Mouse (Mus musculus): ENCODE data around the gene Trim10. TPM values are rescaled to one million over a fixed set of nuclear protein-coding genes. Genes with fewer than 3 reads are reported as not detected.

Trim10 gene
- total and polyA plus RNA-seq, 2 experiments from 2014 or later: 0.22 TPM; not detected in 1

DNA sequence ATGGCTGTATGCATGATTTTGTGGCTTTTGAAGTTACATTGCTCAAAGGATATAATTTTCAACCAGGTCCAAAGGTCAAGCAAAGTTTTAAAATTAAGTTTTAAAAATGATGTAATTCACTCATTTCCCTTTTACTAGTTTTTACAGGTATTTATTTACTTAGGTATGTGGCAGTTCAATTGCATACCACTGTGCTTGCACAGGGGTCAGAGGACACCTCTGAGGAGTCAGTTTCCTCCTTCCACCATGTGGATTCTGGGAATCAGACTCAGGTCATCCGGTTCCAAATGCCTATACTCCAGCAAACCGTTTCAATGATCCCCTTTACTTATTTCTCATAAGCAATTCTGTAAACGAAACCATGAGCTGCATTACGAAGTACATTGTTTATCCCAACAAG lies 53.3 kb downstream of the Trim10 start:
- Histone ChIP-seq H3K27me3 (ENCODE audit: insufficient read depth, low read length) (no peaks in the 10 kb centered on the region), H3K4me1 (ENCODE audit: insufficient read depth) (no peaks in the 10 kb centered on the region), H3K9ac (no peak overlapping the region), H3K4me2 (ENCODE audit: low read depth) (no peak overlapping the region), H3K9me3 (ENCODE audit: low read length) (no peaks in the 10 kb centered on the region), H3K36me3 (ENCODE audit: insufficient read depth) (no peaks in the 10 kb centered on the region), H3K4me3 (ENCODE audit: low read depth, low read length) (no peak overlapping the region), H3K27ac (ENCODE audit: low read depth, low read length) (no peak overlapping the region)
- WGBS: 90% methylated on average over 4 of the region's 4 CpGs
- ATAC-seq (no peak), DNase-seq (no peak)
- TF ChIP-seq CTCF (IDR thresholded peaks at IDR 0.05; ENCODE audit: low read depth): no peak

DNA sequence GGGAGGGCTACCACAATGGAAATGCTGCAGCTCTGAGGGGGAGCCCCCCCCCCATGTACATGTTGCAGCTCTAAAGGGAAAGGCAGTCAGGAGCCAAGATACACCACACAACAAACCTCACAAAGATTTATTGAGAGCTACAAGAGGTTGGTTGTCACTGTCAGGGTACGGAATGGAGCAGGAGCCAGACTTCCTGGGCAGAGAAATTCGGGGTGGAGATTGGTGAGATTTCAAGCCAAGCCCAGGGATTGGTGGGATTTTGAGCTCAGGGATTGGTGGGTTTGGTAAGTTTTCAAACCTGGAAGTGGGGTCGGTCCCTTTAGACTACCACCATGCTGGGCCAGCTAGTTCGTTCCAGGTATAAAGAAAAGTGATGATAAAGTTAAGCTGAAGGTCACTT lies 54.1 kb downstream of the Trim10 start:
- Histone ChIP-seq H3K9ac (no peak overlapping the region), H3K4me2 (ENCODE audit: low read depth) (no peak overlapping the region), H3K27me3 (ENCODE audit: insufficient read depth, low read length) (no peaks in the 10 kb centered on the region), H3K4me1 (ENCODE audit: insufficient read depth) (no peaks in the 10 kb centered on the region), H3K36me3 (ENCODE audit: insufficient read depth) (no peaks in the 10 kb centered on the region), H3K27ac (ENCODE audit: low read depth, low read length) (no peak overlapping the region), H3K4me3 (ENCODE audit: low read depth, low read length) (no peak overlapping the region), H3K9me3 (ENCODE audit: low read length) (no peaks in the 10 kb centered on the region)
- no peak for TF ChIP-seq CTCF (IDR thresholded peaks at IDR 0.05; ENCODE audit: low read depth)
- ATAC-seq: no peak
- WGBS: 59% methylated on average over 4 of the region's 4 CpGs
- DNase-seq: no peak

Other genes with a start within 250 kb of the Trim10 start
- not detected in 2 replicates for gene H2-M9, start 226.9 kb upstream of the Trim10 start, total RNA-seq (2014; rRNA removed)
- not detected in 2 replicates for gene H2-M9, start 226.9 kb upstream of the Trim10 start, polyA plus RNA-seq (2015; fragmentation: Nextera tagmentation; extraction: Ambion mirVana)
- gene H2-M1, start 197.4 kb upstream of the Trim10 start, total RNA-seq (2014; rRNA removed): not detected in 2 replicates
- not detected in 2 replicates for gene H2-M1, start 197.4 kb upstream of the Trim10 start, polyA plus RNA-seq (2015; fragmentation: Nextera tagmentation; extraction: Ambion mirVana)
- not detected in 2 replicates for gene H2-M10.5, start 96.7 kb upstream of the Trim10 start, total RNA-seq (2014; rRNA removed)
- gene H2-M10.5, start 96.7 kb upstream of the Trim10 start, polyA plus RNA-seq (2015; fragmentation: Nextera tagmentation; extraction: Ambion mirVana): not detected in 2 replicates
- gene H2-M10.6, start 57.4 kb upstream of the Trim10 start, total RNA-seq (2014; rRNA removed): not detected in 2 replicates
- not detected in 2 replicates for gene H2-M10.6, start 57.4 kb upstream of the Trim10 start, polyA plus RNA-seq (2015; fragmentation: Nextera tagmentation; extraction: Ambion mirVana)
- gene Trim26, start 32.4 kb upstream of the Trim10 start, total RNA-seq (2014; rRNA removed): 19.3 and 30.6 TPM in 2 replicates
- 21.3 and 36.6 TPM in 2 replicates for gene Trim26, start 32.4 kb upstream of the Trim10 start, polyA plus RNA-seq (2015; fragmentation: Nextera tagmentation; extraction: Ambion mirVana)
- 0.15 and 0.19 TPM in 2 replicates for gene Trim15, start 2.4 kb upstream of the Trim10 start, total RNA-seq (2014; rRNA removed)
- 0.23 and 0.31 TPM in 2 replicates for gene Trim15, start 2.4 kb upstream of the Trim10 start, polyA plus RNA-seq (2015; fragmentation: Nextera tagmentation; extraction: Ambion mirVana)
- 0.19 TPM in 1 of 2 replicates, not detected in the other for gene Trim40, start 20.5 kb downstream of the Trim10 start, total RNA-seq (2014; rRNA removed)
- gene Trim40, start 20.5 kb downstream of the Trim10 start, polyA plus RNA-seq (2015; fragmentation: Nextera tagmentation; extraction: Ambion mirVana): 0.12 TPM in 1 of 2 replicates, not detected in the other
- gene Trim31, start 28.5 kb downstream of the Trim10 start, total RNA-seq (2014; rRNA removed): not detected in 2 replicates
- gene Trim31, start 28.5 kb downstream of the Trim10 start, polyA plus RNA-seq (2015; fragmentation: Nextera tagmentation; extraction: Ambion mirVana): 0.06 TPM in 1 of 2 replicates, not detected in the other
- gene Rnf39, start 73.3 kb downstream of the Trim10 start, total RNA-seq (2014; rRNA removed): 1.8 and 2.5 TPM in 2 replicates
- 1.1 and 2.4 TPM in 2 replicates for gene Rnf39, start 73.3 kb downstream of the Trim10 start, polyA plus RNA-seq (2015; fragmentation: Nextera tagmentation; extraction: Ambion mirVana)
- 72.3 and 82.2 TPM in 2 replicates for gene Ppp1r11, start 82.2 kb downstream of the Trim10 start, total RNA-seq (2014; rRNA removed)
- 157 and 183 TPM in 2 replicates for gene Ppp1r11, start 82.2 kb downstream of the Trim10 start, polyA plus RNA-seq (2015; fragmentation: Nextera tagmentation; extraction: Ambion mirVana)
- gene Znrd1, start 89.0 kb downstream of the Trim10 start, total RNA-seq (2014; rRNA removed): 28.6 and 35.0 TPM in 2 replicates
- 48.8 and 56.5 TPM in 2 replicates for gene Znrd1, start 89.0 kb downstream of the Trim10 start, polyA plus RNA-seq (2015; fragmentation: Nextera tagmentation; extraction: Ambion mirVana)
- 2.0 and 3.4 TPM in 2 replicates for gene Znrd1as, start 89.0 kb downstream of the Trim10 start, total RNA-seq (2014; rRNA removed)
- 2.6 and 3.7 TPM in 2 replicates for gene Znrd1as, start 89.0 kb downstream of the Trim10 start, polyA plus RNA-seq (2015; fragmentation: Nextera tagmentation; extraction: Ambion mirVana)
- 0.38 TPM in 1 of 2 replicates, not detected in the other for gene 2410137M14Rik, start 111.7 kb downstream of the Trim10 start, total RNA-seq (2014; rRNA removed)
- gene 2410137M14Rik, start 111.7 kb downstream of the Trim10 start, polyA plus RNA-seq (2015; fragmentation: Nextera tagmentation; extraction: Ambion mirVana): 0.36 TPM in 1 of 2 replicates, not detected in the other
- gene H2-M5, start 120.0 kb downstream of the Trim10 start, total RNA-seq (2014; rRNA removed): 3.5 and 4.2 TPM in 2 replicates
- 0.52 and 1.5 TPM in 2 replicates for gene H2-M5, start 120.0 kb downstream of the Trim10 start, polyA plus RNA-seq (2015; fragmentation: Nextera tagmentation; extraction: Ambion mirVana)
- 208 and 220 TPM in 2 replicates for gene Zfp57, start 131.6 kb downstream of the Trim10 start, total RNA-seq (2014; rRNA removed)
- gene Zfp57, start 131.6 kb downstream of the Trim10 start, polyA plus RNA-seq (2015; fragmentation: Nextera tagmentation; extraction: Ambion mirVana): 113 and 148 TPM in 2 replicates
- gene Mog, start 153.8 kb downstream of the Trim10 start, total RNA-seq (2014; rRNA removed): not detected in 2 replicates
- 0.53 and 1.1 TPM in 2 replicates for gene Mog, start 153.8 kb downstream of the Trim10 start, polyA plus RNA-seq (2015; fragmentation: Nextera tagmentation; extraction: Ambion mirVana)
- gene Gabbr1, start 176.4 kb downstream of the Trim10 start, total RNA-seq (2014; rRNA removed): 353 and 416 TPM in 2 replicates
- 58.1 and 80.1 TPM in 2 replicates for gene Gabbr1, start 176.4 kb downstream of the Trim10 start, polyA plus RNA-seq (2015; fragmentation: Nextera tagmentation; extraction: Ambion mirVana)
- gene Olfr90, start 218.9 kb downstream of the Trim10 start, total RNA-seq (2014; rRNA removed): not detected in 2 replicates
- gene Olfr90, start 218.9 kb downstream of the Trim10 start, polyA plus RNA-seq (2015; fragmentation: Nextera tagmentation; extraction: Ambion mirVana): not detected in 2 replicates
- not detected in 2 replicates for gene Olfr91, start 228.7 kb downstream of the Trim10 start, total RNA-seq (2014; rRNA removed)
- not detected in 2 replicates for gene Olfr91, start 228.7 kb downstream of the Trim10 start, polyA plus RNA-seq (2015; fragmentation: Nextera tagmentation; extraction: Ambion mirVana)